Mouse (Mus musculus) limb, embryonic 11.5 days (tissue): ENCODE measurements around the gene Yipf2. TPM values are rescaled to one million over a fixed set of nuclear protein-coding genes. Genes with fewer than 3 reads are reported as not detected.

Source experiments
- ATAC-seq: fragments of 200-750 bp; cut with Nextera tagmentation; 2 replicates; pipeline ENCODE4 v1.8.0; 2017; ENCODE audit warnings: low read depth; ENCODE audit not compliant: insufficient number of reproducible peaks, low FRiP score, low TSS enrichment
- DNase-seq: peaks from one replicate; pipeline ENCODE4 v3.0.0-alpha.2; 2015; ENCODE audit warnings: low spot score
- H3K27ac ChIP-seq: fragments of 300-500 bp; sonication (generic); replicated peaks from 2 replicates; pipeline ENCODE4 v1.5.1; 2014; ENCODE audit warnings: low read depth, mild to moderate bottlenecking, low read length
- H3K27me3 ChIP-seq: fragments of 300-500 bp; sonication (generic); 2 replicates; pipeline ENCODE4 v1.6.1; 2014; ENCODE audit warnings: mild to moderate bottlenecking, low read length, mixed read lengths; ENCODE audit not compliant: control insufficient read depth, insufficient read depth
- H3K36me3 ChIP-seq: fragments of 300-500 bp; sonication (generic); 2 replicates; pipeline ENCODE4 v1.6.1; 2014; ENCODE audit warnings: mild to moderate bottlenecking, low read length, moderate library complexity, mixed read lengths; ENCODE audit not compliant: control insufficient read depth, insufficient read depth
- H3K4me1 ChIP-seq: fragments of 300-500 bp; sonication (generic); 2 replicates; pipeline ENCODE4 v1.6.1; 2014; ENCODE audit warnings: low read length, mixed read lengths; ENCODE audit not compliant: control insufficient read depth, insufficient read depth
- H3K4me2 ChIP-seq: fragments of 300-500 bp; sonication (generic); 2 replicates; pipeline ENCODE4 v1.6.1; 2014; ENCODE audit warnings: low read depth, mild to moderate bottlenecking, moderate library complexity; ENCODE audit not compliant: severe bottlenecking
- H3K4me3 ChIP-seq: fragments of 300-500 bp; sonication (generic); 2 replicates; pipeline ENCODE4 v1.5.1; 2014; ENCODE audit warnings: low read depth, low read length
- H3K9ac ChIP-seq: fragments of 300-500 bp; sonication (generic); 2 replicates; pipeline ENCODE4 v1.6.1; 2014; ENCODE audit warnings: mild to moderate bottlenecking, low read length
- H3K9me3 ChIP-seq: fragments of 300-500 bp; sonication (generic); 2 replicates; pipeline ENCODE4 v1.6.1; 2016; ENCODE audit warnings: low read length; ENCODE audit not compliant: control insufficient read depth
- WGBS: fragments of 180-500 bp; shearing (Covaris S2); extraction: QIAGEN DNeasy Blood & Tissue Kit; methylation state at CpG from one replicate; pipeline ENCODE4 v1.1.7; 2014; 5-methylcytosine and 5-hydroxymethylcytosine counted together
- polyA plus RNA-seq: library from polyadenylated mRNA; unstranded; fragments of >200 nt; fragmentation: Nextera tagmentation; extraction: Ambion mirVana; gene quantifications from 2 replicates; pipeline ENCODE4 v1.2.1, GENCODE M21; 2014

The Yipf2 gene
- 14.0 and 18.0 TPM in 2 replicates for polyA plus RNA-seq

DNA sequence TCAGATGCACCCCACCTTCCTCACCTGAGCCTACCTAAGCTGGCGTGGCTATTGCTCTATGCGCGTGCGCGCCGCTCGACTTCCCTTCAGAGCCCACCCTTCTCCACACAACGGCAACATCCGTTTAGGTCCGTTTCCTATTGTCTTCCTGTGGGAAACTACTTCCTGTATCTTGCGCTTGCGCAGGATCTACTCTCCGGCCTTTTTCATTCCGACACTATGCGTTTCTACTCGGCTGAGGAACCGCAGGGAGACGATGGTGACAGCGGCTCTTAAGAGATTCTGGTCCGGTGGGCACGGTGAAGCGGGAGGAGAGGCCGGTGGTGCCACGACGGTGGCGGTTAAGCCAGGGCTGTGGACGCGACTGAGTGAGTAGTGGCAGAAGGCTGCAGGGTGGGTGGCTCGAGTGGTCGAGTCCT, at the start of gene Yipf2, which contains the start of gene Timm29:
Gene Yipf2, minus strand, starts transcription at position 126 of the 419 bp plus-strand sequence.
Gene Timm29, plus strand, starts transcription at position 20 of the 419 bp plus-strand sequence.
- WGBS, result under 1% methylated on average over 30 of the region's 30 CpGs
- ATAC-seq, result peak; percentile 85
- Histone ChIP-seq H3K4me1 (peaks cover 11% of the 10 kb centered on the region), H3K27me3 (no peaks in the 10 kb centered on the region), H3K9me3 (no peaks in the 10 kb centered on the region), H3K4me3 (peak within 1 kb of the TSS; percentile 91), H3K27ac (peak within 1 kb of the TSS; percentile 69), H3K9ac (peak within 1 kb of the TSS; percentile 90), H3K36me3 (peaks cover 19% of the 10 kb centered on the region), H3K4me2 (peak within 1 kb of the TSS; percentile 95)
- DNase-seq, result peak; percentile 90

DNA sequence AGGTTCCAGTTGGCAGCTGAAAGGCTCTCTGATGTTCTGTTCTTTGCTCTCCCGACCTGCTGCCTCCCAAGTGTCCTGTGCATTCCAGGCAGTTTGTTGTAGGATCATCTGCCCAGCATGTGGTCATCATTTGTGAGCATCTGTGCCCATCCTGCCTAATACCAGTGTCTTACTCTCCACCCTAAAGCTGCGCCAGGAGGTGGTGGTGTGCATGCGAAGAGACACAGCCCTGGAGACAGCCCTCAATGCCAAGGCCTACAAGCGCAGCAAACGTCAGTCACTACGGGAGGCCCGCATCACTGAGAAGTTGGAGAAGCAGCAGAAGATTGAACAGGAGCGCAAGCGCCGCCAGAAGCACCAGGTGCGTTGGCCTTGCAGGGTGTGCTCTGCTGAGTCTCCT, 46.4 kb upstream of the Yipf2 start:
- no peaks in the 10 kb centered on the region for H3K9me3 ChIP-seq
- H3K9ac ChIP-seq, result no peak overlapping the region
- H3K4me1 ChIP-seq, result no peaks in the 10 kb centered on the region
- no peaks in the 10 kb centered on the region for H3K27me3 ChIP-seq
- no peak for ATAC-seq
- H3K4me2 ChIP-seq, result no peak overlapping the region
- WGBS, result 97% methylated on average over 11 of the region's 11 CpGs
- H3K27ac ChIP-seq, result no peak overlapping the region
- H3K4me3 ChIP-seq, result no peak overlapping the region
- peaks cover 72% of the 10 kb centered on the region for H3K36me3 ChIP-seq
- no peak for DNase-seq

DNA sequence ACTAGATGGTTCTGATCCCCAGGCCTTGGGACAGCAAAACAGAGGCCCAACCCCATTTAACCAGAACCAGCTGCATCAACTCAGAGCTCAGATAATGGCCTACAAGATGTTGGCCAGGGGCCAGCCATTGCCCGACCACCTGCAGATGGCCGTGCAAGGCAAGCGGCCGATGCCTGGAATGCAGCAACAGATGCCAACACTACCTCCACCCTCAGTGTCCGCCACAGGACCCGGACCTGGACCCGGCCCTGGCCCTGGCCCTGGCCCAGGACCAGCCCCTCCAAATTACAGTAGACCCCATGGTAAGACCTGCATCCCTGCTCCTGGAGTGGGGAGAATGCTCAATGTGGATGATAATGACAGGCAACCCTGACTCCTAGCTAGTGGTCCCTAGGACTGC, 43.0 kb upstream of the Yipf2 start:
- H3K27me3 ChIP-seq, result no peaks in the 10 kb centered on the region
- ATAC-seq (no peak), DNase-seq (no peak)
- no peak overlapping the region for H3K4me2 ChIP-seq
- peaks cover 45% of the 10 kb centered on the region for H3K36me3 ChIP-seq
- WGBS, result 80% methylated on average over 7 of the region's 7 CpGs
- no peaks in the 10 kb centered on the region for H3K9me3 ChIP-seq
- H3K9ac ChIP-seq, result no peak overlapping the region
- H3K27ac ChIP-seq, result no peak overlapping the region
- H3K4me1 ChIP-seq, result no peaks in the 10 kb centered on the region
- H3K4me3 ChIP-seq, result no peak overlapping the region

DNA sequence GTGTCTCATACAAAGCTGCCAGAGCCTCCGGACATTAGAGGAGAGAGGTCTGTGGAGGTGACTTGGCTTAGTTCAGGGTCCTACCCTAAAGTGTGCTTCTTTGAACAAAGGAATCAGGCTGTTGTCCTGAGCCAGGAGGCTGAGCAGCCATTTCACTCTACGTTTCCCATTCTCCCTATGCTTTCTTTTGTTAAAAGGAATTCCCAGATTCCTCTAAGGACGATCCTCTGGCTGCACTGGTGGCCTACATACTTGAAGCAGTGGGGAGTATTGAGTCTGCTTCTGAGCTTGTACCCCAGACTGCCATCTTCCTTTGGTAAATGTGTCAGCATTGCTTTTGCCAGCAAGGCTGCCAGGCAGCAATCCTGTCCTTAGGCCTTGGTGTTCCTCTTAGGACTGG, 40.5 kb upstream of the Yipf2 start:
- ATAC-seq, result no peak

DNA sequence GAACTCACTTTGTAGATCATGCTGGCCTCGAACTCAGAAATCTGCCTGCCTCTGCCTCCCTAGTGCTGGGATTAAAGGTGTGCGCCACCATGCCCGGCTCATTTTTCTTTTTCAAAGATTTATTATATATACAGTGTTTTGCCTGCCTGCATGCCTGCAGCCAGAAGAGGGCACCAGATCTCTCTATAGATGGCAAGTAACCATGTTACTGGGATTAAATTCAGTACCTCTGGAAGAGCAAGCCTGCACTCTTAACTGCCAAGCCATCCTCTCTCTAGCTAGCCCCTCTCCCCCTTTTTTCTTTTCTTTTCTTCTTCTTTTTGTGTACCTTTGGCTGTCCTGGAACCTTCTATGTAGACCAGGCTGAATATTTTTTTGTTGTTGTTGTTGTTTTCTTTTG, 38.0 kb upstream of the Yipf2 start:
- no peaks in the 10 kb centered on the region for H3K4me1 ChIP-seq
- no peak overlapping the region for H3K27ac ChIP-seq
- no peak overlapping the region for H3K4me2 ChIP-seq
- DNase-seq (no peak), ATAC-seq (no peak)
- peaks cover 7% of the 10 kb centered on the region for H3K36me3 ChIP-seq
- H3K27me3 ChIP-seq, result no peaks in the 10 kb centered on the region
- H3K4me3 ChIP-seq, result no peak overlapping the region
- no peak overlapping the region for H3K9ac ChIP-seq
- H3K9me3 ChIP-seq, result no peaks in the 10 kb centered on the region
- 78% methylated on average over 3 of the region's 3 CpGs for WGBS

More for the DNA sequence above, 40.5 kb upstream of the Yipf2 start:
- no peak for DNase-seq
- Histone ChIP-seq H3K9me3 (no peaks in the 10 kb centered on the region), H3K36me3 (peaks cover 30% of the 10 kb centered on the region), H3K9ac (no peak overlapping the region), H3K27ac (no peak overlapping the region), H3K4me3 (no peak overlapping the region), H3K4me1 (no peaks in the 10 kb centered on the region), H3K4me2 (no peak overlapping the region), H3K27me3 (no peaks in the 10 kb centered on the region)
- WGBS, result 86% methylated on average over 3 of the region's 3 CpGs

DNA sequence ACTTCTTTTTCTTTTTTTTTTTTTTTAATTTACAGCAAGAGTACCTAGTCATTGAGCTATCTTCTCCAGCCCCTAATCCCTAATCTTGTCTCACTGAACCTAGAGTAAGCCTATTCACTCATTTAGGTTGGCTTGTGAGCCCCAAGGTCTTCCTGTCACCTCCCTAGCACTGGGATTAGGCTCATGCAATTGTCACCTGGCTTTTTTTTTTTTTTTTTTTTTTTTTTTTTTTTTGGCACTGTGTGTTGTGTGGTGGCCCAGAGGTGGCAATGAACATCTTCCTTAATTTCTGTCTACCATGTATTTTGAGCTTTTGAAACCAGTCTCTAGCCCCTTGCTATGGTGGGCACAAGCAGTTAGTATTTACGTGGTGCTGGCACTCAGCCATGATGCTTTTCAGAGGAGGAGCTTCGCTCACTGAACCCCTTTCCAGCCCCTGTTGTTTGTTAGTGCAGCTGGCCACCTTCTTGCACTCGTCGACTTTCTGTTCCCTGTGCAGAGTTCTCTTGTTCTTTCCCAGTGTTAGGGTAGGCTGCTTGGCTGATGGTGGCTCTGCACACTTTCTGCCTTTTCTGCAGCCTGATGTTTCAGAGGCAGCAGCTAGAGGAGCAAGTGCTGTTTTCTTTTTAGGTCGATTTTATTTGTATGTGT, 34.6 kb upstream of the Yipf2 start:
- Histone ChIP-seq H3K9me3 (no peaks in the 10 kb centered on the region), H3K4me1 (no peaks in the 10 kb centered on the region), H3K4me2 (no peak overlapping the region), H3K36me3 (no peaks in the 10 kb centered on the region; the same call in 1 of the 2 replicates), H3K9ac (no peak overlapping the region), H3K27me3 (no peaks in the 10 kb centered on the region), H3K4me3 (no peak overlapping the region), H3K27ac (no peak overlapping the region)
- DNase-seq (no peak), ATAC-seq (no peak)
- 96% methylated on average over 5 of the region's 5 CpGs for WGBS

DNA sequence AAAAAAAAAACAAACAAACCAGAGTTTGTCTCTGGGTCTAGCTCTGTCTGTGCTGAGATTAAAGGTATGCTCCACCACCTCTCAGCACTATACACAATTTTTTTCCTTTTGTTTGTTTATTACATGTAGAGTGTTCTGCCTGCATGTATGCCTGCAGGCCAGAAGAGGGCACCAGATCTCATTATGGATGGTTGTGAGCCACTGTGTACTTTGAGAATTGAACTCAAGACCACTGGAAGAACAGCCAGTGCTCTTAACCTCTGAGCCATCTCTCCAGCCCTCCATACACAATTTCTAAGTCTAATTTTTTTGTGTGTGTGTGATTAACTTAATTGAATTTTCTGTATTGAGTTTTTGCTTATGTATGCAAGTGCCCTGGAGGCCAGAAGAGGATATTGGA, 33.9 kb upstream of the Yipf2 start:
- no peak overlapping the region for H3K9ac ChIP-seq
- DNase-seq (no peak), ATAC-seq (no peak)
- no peak overlapping the region for H3K27ac ChIP-seq
- H3K27me3 ChIP-seq, result no peaks in the 10 kb centered on the region
- H3K4me3 ChIP-seq, result no peak overlapping the region
- no peaks in the 10 kb centered on the region; the same call in 1 of the 2 replicates for H3K36me3 ChIP-seq
- no peak overlapping the region for H3K4me2 ChIP-seq
- H3K4me1 ChIP-seq, result no peaks in the 10 kb centered on the region
- H3K9me3 ChIP-seq, result no peaks in the 10 kb centered on the region

DNA sequence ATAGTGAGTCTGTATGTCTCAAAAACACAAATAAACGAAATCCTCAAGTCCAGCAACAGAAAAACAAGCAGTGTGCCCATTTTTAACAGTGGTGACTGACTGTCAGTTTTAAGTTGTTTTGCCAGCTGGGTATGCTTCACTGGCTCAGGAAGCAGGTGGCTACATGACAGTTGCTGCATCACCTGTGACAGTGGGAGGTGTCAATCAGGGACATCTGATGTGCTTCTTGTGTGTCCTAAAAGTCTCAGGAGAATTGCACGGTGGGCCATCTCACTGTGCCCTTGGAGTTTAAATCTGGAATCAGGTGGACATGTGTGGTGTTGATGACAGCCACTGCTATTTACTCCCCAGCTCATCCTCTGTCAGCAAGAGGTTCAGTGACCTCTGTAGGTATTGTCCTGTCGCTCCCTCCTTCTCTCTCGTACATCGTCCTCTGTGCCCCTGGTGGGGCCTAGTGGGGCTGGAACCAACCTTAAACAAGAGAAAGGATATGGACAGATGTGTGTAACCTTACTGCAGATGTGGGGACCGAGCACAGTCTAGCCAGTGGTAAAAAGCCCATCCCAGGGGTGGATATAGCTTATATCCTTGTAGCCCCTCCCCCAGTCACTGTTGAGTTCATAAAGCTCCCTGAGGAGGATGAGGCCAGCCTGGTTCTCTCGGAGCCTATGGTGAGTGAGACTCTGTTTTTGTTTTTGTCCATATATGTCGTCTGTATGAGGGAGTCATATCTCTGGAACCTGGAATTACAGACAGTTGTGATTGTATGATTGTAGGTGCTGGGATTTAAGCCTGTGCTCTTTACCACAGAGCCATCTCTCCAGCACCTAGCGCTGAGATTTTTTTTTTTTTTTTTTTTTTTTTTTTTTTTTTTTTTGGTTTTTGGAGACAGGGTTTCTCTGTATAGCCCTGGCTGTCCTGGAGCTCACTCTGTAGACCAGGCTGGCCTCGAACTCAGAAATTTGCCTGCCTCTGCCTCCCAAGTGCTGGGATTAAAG, 33.0 kb upstream of the Yipf2 start:
- ATAC-seq (no peak), DNase-seq (no peak)
- H3K27ac ChIP-seq, result no peak overlapping the region
- no peaks in the 10 kb centered on the region for H3K27me3 ChIP-seq
- H3K4me1 ChIP-seq, result no peaks in the 10 kb centered on the region
- no peaks in the 10 kb centered on the region for H3K9me3 ChIP-seq
- no peak overlapping the region for H3K9ac ChIP-seq
- no peaks in the 10 kb centered on the region; the same call in 1 of the 2 replicates for H3K36me3 ChIP-seq
- WGBS, result 92% methylated on average over 9 of the region's 10 CpGs
- H3K4me2 ChIP-seq, result no peak overlapping the region
- no peak overlapping the region for H3K4me3 ChIP-seq
